Mouse (Mus musculus) lung, adult 2 months (tissue): ENCODE measurements around the gene Bdh1. TPM values are rescaled to one million over a fixed set of nuclear protein-coding genes. Genes with fewer than 3 reads are reported as not detected.

Experiments
- DNase-seq: peaks from one replicate; pipeline ENCODE4 v3.0.0; 2022
- H3K4me1 ChIP-seq: fragments of 200-500 bp; 2 replicates; pipeline ENCODE4 v1.6.1; 2011; ENCODE audit warnings: low read length; ENCODE audit not compliant: control insufficient read depth, insufficient read depth
- H3K4me3 ChIP-seq: fragments of 200-500 bp; replicated peaks from 2 replicates; pipeline ENCODE3; 2011; ENCODE audit warnings: low read depth, mild to moderate bottlenecking, control low read depth, low read length; ENCODE audit errors: extremely low read depth
- CTCF ChIP-seq: fragments of 200-500 bp; IDR thresholded peaks from 2 replicates; pipeline ENCODE4 v1.5.1; 2011; ENCODE audit warnings: mild to moderate bottlenecking, low read length, control low read depth; ENCODE audit not compliant: insufficient read depth
- POLR2A ChIP-seq: fragments of 200-500 bp; IDR thresholded peaks from 2 replicates; pipeline ENCODE4 v1.6.1; 2011; ENCODE audit warnings: low read depth, mild to moderate bottlenecking, control low read depth, low read length, borderline replicate concordance; ENCODE audit errors: extremely low read depth
- WGBS: fragments of 180-500 bp; shearing (Covaris S2); methylation state at CpG from one replicate; pipeline ENCODE4 v1.1.7; 2018; 5-methylcytosine and 5-hydroxymethylcytosine counted together
- polyA plus RNA-seq: library from polyadenylated mRNA; depleted of rRNA; stranded (reverse); fragments of >200 nt; gene quantifications from 2 replicates; pipeline ENCODE4 v1.2.3, GENCODE M21; 2012

The Bdh1 gene
- polyA plus RNA-seq, 1 experiment: 10.2 TPM

- 60% methylated on average over 4 of the region's 4 CpGs for WGBS
- no peak overlapping the region for H3K4me3 ChIP-seq
- H3K4me1 ChIP-seq: peaks cover 5% of the 10 kb centered on the region; the same call in 1 of the 2 replicates
- TF ChIP-seq CTCF: no peak
- no peak for TF ChIP-seq POLR2A
- no peak for DNase-seq
Measured at GRCm38 (mm10) chr16:31498336-31498735, 76.3 kb downstream of the Bdh1 start.

GRCm38 (mm10) chr16:31499021-31499420 lies 76.9 kb downstream of the Bdh1 start:
- no peak for DNase-seq
- TF ChIP-seq POLR2A (no peak), CTCF (no peak)
- Histone ChIP-seq H3K4me1 (no peaks in the 10 kb centered on the region; the same call in 1 of the 2 replicates), H3K4me3 (no peak overlapping the region)
- WGBS: 96% methylated on average over 6 of the region's 6 CpGs

GRCm38 (mm10) chr16:31499681-31500310 lies 77.7 kb downstream of the Bdh1 start:
- no peak for TF ChIP-seq CTCF
- TF ChIP-seq POLR2A: no peak
- DNase-seq: no peak
- Histone ChIP-seq H3K4me3 (no peak overlapping the region), H3K4me1 (no peaks in the 10 kb centered on the region)
- WGBS: 88% methylated on average over 11 of the region's 11 CpGs

- 74% methylated on average over 3 of the region's 3 CpGs for WGBS
- Histone ChIP-seq H3K4me3 (no peak overlapping the region), H3K4me1 (no peaks in the 10 kb centered on the region)
- DNase-seq: no peak
- no peak for TF ChIP-seq POLR2A
- TF ChIP-seq CTCF: no peak
Measured at GRCm38 (mm10) chr16:31500532-31500931, 78.5 kb downstream of the Bdh1 start.

GRCm38 (mm10) chr16:31500969-31501750 lies 79.1 kb downstream of the Bdh1 start:
- no peak for DNase-seq
- Histone ChIP-seq H3K4me3 (no peak overlapping the region), H3K4me1 (no peaks in the 10 kb centered on the region)
- WGBS: 73% methylated on average over 14 of the region's 14 CpGs
- no peak for TF ChIP-seq CTCF
- no peak for TF ChIP-seq POLR2A

- Histone ChIP-seq H3K4me1 (no peaks in the 10 kb centered on the region), H3K4me3 (no peak overlapping the region)
- TF ChIP-seq POLR2A (no peak), CTCF (no peak)
- no peak for DNase-seq
- WGBS: 75% methylated on average over 14 of the region's 14 CpGs
Measured at GRCm38 (mm10) chr16:31501751-31502365, 79.8 kb downstream of the Bdh1 start.

- Histone ChIP-seq H3K4me1 (peaks cover 3% of the 10 kb centered on the region), H3K4me3 (no peak overlapping the region)
- TF ChIP-seq CTCF (no peak), POLR2A (no peak)
- WGBS: 36% methylated on average over 10 of the region's 10 CpGs
- DNase-seq: peak; percentile 29
Measured at GRCm38 (mm10) chr16:31506665-31507456, 84.8 kb downstream of the Bdh1 start.

- WGBS: 59% methylated on average over 6 of the region's 6 CpGs
- no peak overlapping the region for H3K4me3 ChIP-seq
- peak; percentile 23 for DNase-seq
- TF ChIP-seq POLR2A: no peak
- no peak for TF ChIP-seq CTCF
- H3K4me1 ChIP-seq: peaks cover 3% of the 10 kb centered on the region
Measured at GRCm38 (mm10) chr16:31507457-31507755, 85.3 kb downstream of the Bdh1 start.
